Mouse (Mus musculus): Measurements from ENCODE around the gene Hsd17b2.

Gene Hsd17b2

DNA sequence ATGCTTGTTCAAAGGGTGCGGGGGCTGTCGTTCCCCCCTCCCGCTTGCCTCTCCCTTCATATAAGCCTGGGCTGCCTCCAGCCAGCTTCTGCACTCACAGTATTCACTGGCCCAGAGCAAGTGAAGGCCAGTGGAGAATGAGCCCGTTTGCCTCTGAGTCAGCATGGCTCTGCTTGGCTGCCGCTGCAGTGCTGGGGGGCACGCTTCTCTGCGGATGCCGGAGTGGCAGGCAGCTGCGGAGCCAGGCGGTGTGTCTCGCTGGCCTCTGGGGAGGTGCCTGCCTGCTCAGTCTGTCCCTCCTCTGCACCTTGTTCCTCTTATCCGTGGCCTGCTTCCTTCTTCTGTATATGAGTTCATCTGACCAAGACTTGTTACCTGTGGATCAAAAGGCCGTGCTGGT, at the start of gene Hsd17b2:
Hsd17b2 (plus strand) TSS at position 46 of the 400 bp plus-strand sequence.
- DNase-seq (ENCODE audit: low read depth, low spot score) = no peak

GRCm38 (mm10) chr8:117652318-117652717, 49.4 kb upstream of the Hsd17b2 start:
- no peak for DNase-seq (ENCODE audit: low read depth, low spot score)

- no peak for DNase-seq (ENCODE audit: low read depth, low spot score)
Measured at GRCm38 (mm10) chr8:117658990-117659389, 42.7 kb upstream of the Hsd17b2 start.

DNA sequence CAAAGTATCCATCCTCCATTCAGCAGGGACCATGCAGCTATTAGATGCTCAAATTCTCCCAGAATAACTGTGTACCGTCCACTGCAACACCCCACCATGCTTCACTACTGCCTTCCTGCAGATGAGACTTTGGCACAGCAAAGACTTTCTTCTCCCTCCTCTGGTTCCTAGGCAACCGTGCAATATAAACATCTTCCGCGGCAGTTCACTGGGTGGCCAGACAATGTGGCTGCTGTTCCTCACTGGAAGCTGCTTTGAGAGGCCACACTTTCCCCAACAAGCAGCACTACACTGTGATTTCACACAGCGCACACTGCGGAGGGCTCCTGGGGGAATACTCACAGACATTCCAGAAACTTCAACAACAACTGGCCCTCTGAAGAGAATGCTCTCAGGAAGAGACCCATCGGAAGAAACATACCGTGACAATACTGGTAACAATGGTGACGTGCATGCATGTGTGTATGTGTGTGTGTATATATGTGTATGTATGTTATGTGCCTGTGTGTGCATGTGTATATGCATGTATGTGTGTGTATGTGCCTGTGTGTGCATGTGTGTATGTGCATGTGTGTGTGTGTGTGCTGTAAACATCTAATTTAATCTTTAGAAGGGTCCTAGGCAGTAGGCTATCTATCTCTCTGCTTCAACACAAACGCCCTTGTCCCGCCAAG, 41.2 kb upstream of the Hsd17b2 start:
- no peak for DNase-seq (ENCODE audit: low read depth, low spot score)

- no peak for DNase-seq (ENCODE audit: low read depth, low spot score)
Measured at GRCm38 (mm10) chr8:117667349-117668124, 34.2 kb upstream of the Hsd17b2 start.

GRCm38 (mm10) chr8:117670461-117670860, 31.2 kb upstream of the Hsd17b2 start:
- DNase-seq (ENCODE audit: low read depth, low spot score) = no peak

- no peak for DNase-seq (ENCODE audit: low read depth, low spot score)
Measured at GRCm38 (mm10) chr8:117672558-117672957, 29.1 kb upstream of the Hsd17b2 start.

DNA sequence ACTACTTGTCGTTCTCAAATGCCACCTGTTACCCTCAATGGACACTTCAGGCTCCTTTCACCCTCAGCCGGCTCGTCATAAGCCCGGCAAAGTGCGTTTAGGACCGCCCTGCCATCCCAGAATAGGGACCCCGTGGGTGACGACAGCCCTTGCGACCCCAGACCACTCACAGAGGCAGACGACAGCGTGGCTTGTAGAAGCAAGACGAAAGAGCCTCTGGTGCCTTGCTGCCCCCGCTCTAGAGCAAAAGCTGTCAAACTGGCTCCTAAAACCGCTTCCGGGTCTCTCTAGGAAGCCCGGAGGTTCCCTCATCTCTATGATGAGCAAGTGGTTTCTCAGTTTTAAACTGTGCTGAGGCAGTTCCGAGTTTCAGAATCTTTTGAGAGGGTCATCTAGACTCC, 28.3 kb upstream of the Hsd17b2 start, which contains the start of gene Sdr42e1:
Sdr42e1 (minus strand) TSS at position 260 of the 401 bp plus-strand sequence.
- peak; percentile 68 for DNase-seq (ENCODE audit: low read depth, low spot score)

GRCm38 (mm10) chr8:117675171-117675570, 26.5 kb upstream of the Hsd17b2 start:
- DNase-seq (ENCODE audit: low read depth, low spot score) = no peak

- DNase-seq (ENCODE audit: low read depth, low spot score) = no peak
Measured at GRCm38 (mm10) chr8:117676460-117676859, 25.2 kb upstream of the Hsd17b2 start.

- no peak for DNase-seq (ENCODE audit: low read depth, low spot score)
Measured at GRCm38 (mm10) chr8:117677011-117677410, 24.7 kb upstream of the Hsd17b2 start.

- no peak for DNase-seq (ENCODE audit: low read depth, low spot score)
Measured at GRCm38 (mm10) chr8:117678650-117679049, 23.1 kb upstream of the Hsd17b2 start.

DNA sequence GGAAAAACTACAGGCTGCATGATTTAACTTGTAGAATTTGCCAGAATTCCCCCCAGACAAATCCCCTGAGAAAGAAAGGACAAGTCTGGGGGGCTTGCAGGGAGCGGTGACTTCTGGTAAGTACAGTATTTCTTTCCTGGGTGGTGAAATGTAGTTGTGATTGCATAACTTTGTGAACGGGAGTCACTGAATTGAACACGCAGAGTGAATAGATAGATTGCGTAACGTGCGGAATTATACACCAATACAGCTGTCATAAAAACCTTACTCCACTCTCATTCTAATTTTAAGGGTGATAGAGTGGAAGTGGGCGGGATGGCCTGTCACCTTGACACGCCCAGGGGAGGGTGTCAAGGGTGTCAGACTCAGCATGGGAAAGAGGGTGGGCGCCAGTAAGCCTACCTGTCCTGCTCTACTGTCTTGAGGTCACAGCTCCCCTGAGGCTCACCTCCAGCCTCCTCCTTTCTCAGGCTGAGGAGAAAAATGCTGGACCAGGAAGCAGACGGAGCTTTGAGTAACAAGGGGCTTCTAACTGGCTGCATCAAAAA, 17.7 kb upstream of the Hsd17b2 start:
- no peak for DNase-seq (ENCODE audit: low read depth, low spot score)

DNA sequence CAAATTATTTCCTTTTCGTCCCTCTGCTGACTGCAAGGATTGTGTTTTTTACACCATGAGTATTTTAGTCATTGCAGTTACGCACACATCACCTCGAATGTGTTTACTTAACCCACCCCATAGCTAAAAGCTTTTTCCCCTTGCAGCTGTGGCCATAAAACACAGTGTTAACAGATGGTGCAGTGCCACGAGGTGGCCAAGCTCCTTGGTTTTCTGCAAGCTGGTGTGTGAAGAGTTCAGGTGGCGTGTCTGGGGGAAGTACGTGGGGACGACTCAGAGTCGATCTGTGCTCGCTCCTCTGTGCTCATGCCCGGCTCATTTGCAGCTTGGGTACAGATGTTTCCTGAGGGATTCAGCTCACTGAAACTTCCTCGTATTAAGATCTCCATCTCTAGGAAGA, 17.2 kb upstream of the Hsd17b2 start:
- no peak for DNase-seq (ENCODE audit: low read depth, low spot score)

DNA sequence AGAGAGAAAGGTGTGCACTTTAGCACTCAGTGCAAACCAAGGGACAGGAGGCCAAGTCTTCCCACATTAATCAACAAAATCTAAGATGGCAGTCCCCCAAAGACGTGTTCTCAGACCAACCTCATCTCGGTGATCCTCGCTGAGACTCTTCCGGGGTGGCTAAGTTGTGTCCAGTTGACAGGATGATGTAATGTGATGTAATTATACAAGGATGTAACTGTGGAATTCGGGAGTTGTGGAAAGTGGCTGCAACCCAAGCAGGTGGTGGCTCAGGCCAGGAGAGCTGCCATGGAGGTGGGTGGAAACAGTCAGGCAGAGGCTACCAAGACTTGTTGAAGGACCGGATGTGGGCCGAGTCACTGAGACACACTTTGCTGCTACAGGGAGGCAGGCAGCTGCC, 13.8 kb upstream of the Hsd17b2 start:
- DNase-seq (ENCODE audit: low read depth, low spot score) = no peak

- DNase-seq (ENCODE audit: low read depth, low spot score) = no peak
Measured at GRCm38 (mm10) chr8:117692131-117692530, 9.6 kb upstream of the Hsd17b2 start.

DNA sequence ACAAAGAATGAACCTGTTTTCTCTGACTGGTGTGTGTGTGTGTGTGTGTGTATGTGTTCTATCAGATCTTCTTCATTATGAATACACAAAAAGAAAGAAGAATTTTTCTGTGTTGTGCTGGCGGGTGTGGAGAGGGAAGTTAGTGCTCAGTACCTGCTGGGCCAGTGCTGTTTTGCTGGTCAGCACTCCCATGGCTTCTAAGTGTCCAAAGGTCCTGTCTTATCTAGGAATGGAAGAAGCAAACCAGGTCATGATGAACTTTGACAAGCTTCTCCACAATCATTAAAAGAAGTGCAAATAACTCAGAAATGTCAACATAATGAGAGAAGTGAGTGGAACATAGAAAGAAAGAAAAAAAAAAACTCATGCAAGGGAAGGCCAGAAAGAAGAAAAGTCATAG, 6.1 kb upstream of the Hsd17b2 start:
- DNase-seq (ENCODE audit: low read depth, low spot score) = no peak

- DNase-seq (ENCODE audit: low read depth, low spot score) = peak; percentile 35
Measured at GRCm38 (mm10) chr8:117697248-117697647, 4.5 kb upstream of the Hsd17b2 start.

DNA sequence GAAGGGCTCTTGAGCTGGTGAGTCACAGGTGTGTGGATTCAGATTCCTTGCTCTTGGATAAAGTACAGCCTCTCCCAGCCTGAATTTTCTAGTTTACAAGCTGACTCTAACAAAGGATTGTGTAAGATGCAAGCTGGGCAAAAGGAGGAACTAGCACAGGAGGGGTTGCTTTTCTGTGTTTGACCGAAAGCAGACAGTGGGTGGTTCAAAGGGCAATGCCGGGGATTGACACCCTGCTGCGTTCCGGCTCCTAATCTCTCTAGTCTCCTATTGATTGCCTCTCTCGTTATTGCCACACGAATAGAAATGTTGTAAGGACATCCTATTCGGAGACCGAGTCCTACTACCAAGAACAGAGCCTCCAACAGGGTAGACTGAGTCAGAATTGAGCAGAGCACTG, 1.0 kb upstream of the Hsd17b2 start:
- peak; percentile 66 for DNase-seq (ENCODE audit: low read depth, low spot score)

DNA sequence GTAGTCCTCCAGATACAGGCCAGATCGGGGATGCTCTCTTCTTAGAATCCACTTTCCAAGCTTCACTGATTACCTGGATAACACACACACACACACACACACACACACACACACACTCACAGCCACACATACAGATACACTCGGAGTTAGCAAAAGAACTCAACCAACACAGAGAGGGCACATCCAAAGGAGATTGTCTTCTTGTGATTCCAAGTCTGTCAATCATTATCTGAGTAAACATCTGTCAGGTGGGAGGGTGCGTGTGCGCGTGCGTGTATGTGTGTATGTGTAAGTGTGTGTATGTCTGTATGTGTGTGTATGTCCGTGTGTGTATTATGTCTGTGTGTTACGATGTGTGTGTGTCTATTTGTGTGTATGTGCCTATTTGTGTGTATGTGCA, 458 bp upstream of the Hsd17b2 start:
- no peak for DNase-seq (ENCODE audit: low read depth, low spot score)

DNA sequence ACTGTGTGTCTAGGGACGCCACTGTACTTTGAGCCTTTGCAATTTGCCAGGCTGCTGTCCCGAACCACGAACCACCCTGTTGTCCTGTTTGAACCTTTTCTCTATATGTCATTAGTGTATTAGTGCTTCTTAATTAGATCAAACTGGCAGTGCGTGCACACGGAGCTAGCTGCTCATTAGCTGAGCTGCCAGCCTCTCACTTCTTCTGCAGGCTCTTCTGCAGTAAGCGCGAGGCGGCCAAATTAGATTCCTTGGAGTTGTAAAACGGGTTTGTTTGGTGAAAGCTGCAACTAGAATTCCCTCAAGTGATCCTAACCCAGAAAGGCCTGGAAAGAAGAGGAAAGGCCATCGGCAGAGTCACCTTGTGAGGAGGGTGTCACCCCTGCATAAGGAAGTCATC, 997 bp downstream of the Hsd17b2 start:
- no peak for DNase-seq (ENCODE audit: low read depth, low spot score)

GRCm38 (mm10) chr8:117706141-117706540, 4.4 kb downstream of the Hsd17b2 start:
- DNase-seq (ENCODE audit: low read depth, low spot score) = no peak

DNA sequence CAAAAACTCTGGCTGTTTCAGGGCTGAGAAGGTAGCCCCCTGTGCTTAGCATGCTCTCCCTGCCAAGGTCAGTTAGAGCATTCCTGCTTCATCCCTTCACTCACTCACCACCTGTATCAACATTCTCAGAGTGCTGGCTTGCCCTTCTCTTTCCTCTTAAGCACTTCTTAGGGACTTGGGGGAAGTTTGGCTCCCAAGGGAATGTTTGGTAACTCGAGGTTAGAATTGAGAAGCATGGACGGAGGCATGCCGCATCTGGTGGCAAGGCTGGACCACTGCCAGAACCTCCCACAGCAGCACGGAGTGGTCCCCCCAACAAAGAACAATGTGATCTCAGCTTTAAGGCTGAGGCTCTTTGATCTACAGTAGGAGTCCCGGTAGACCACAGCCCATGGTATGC, 10.5 kb downstream of the Hsd17b2 start:
- no peak for DNase-seq (ENCODE audit: low read depth, low spot score)
